Mouse (Mus musculus) gastrocnemius, postnatal 36 days (tissue): ENCODE results near the gene Ripor2. TPM values are rescaled to one million over a fixed set of nuclear protein-coding genes. Genes with fewer than 3 reads are reported as not detected.

Experiments
- DNase-seq, 2 experiments: peaks; one replicate each; pipeline ENCODE4 v3.0.0; 2022
- intact Hi-C: fragments of 180-260 bp; cut with DNase I; formaldehyde crosslinking; loops from one replicate; pipeline ENCODE4 v1.15.1; 2025
- total RNA-seq, 2 experiments: library from RNA; stranded (reverse); gene quantifications; 2 replicates each; pipeline ENCODE4 v1.2.3; 2021

Gene Ripor2
- total RNA-seq, 2 experiments from 2014 or later: 2.5 to 5.4 TPM

DNA sequence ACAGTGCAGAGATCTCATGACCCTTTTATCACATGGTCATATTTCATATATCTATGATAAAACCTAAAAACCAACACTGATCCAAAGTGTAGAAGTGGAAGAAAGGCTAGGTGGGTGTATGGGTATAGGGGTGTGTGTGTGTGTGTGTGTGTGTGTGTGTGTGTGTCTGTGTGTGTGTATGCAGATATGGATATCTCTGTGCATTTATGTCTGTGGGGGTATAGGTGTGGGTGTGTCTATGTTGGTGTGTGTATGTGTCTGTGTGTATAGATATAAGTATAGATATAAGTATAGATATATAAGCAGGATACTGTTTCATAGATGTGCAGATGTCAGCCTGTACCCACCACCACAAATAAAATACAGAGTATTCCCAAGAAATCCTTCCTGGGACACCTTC, 3.7 kb upstream of the Ripor2 start:
- no peak for DNase-seq
- intact Hi-C loops: no loop called here

DNA sequence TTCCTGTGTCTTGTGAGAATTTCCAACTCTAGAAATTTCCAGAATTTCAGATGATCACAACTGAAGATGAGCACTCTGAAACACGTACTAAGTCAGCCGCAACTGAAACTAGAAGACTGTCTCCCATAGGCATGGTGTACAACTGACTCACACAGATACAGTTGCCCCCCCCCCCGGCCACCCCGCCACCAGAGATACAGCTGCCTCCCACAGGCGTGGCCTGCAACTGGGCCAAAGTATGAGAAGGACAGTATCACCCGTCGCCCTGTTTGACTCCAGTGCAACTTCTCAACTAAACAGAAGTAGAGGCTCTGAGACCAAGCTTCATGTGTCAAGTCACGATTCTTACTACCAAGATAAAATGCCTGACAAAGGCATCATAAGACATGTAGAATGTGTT, 1.2 kb upstream of the Ripor2 start:
- DNase-seq: no peak
- intact Hi-C loops: no loop called here

DNA sequence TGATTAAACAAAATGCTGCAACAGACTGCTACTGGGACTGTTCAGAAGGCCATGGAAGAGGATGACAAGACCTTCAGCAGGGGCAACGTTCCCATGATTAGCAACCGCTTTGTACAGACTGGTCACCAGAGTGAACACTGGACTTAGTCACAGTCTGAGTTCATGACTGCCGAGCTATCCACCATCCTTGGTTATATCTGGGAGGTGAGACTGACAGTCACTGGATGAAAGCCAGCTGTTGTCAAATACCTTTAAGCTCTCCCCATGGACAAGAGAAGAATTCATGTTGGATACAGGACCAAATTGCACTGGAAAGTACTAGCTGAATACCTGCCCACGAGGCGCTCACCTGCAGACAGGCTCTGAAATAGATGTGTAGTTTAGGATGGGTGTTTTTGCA, 2.4 kb downstream of the Ripor2 start:
- intact Hi-C loops: no loop called here
- no peak for DNase-seq

DNA sequence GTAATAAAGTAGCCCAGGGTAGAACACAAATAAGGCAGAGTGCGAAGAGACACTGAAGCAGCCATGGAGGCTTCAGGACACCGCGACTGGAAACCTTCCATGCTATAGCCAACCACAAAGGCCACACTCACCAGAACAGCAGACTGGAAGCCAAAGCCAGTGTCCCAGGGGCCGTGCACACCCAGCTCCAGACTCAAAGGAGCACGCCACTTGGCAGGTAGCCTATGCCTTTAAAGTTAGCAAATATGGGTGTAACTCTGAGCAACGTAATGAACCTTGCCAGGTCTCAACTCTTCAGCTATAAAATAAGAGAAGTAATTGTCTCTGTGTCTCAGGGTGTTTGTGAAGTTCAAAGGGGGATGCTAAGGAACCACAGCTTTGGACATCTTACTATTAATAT, 2.9 kb downstream of the Ripor2 start:
- no peak for DNase-seq
- intact Hi-C loops: no loop called here

DNA sequence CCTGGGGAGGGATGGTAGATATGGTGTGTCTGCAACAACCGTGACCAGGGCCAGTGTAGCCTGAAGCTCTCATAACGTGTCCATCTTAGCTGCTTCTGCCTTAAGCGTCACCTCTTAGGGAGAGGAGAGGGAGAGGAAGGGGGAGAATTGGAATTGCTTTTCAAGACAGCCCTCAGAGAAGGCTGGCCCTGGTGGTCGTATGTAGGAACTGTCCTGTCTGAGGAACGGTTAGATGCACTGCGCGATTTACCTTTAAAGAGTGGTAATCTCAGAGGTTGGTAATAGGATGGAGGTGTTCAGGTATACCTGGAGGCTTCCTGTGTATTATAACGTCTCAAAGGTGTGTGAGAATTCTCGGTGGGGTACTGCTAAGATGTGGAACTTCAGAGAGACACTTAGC, 3.4 kb downstream of the Ripor2 start:
- no peak for DNase-seq
- intact Hi-C loops: no loop called here

DNA sequence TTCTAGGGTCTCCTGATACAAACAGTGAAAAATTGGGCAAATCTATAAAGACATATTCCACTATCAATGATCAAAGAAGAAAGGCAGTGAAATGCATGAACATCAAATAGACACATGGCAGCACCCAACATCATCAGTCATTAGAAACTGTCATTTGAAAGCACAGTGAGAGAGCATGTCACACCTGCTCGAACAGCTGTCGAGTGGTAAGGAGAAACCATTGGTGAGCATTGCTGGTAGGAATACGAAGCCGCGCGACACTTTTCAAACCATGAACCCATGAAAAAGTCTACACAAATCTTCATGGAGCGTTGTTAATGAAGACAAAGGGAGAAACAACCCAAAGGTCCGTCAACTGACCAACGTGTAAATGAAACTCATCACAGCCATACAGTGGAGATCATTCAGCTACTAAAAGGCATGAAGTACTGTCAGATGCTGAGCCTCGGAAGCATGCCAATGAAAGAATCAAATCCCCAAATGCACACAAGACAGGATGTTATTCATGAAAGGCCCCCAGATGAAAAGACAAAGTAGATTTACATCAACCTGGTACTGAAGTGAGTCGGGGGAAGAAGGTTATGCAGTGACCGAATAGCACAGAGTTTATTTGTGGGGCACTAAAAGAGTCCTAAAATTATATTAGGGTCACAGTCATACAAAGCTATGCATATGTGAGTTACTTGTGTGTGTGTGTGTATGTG, 5.4 kb downstream of the Ripor2 start:
- intact Hi-C loops: no loop called here
- DNase-seq: no peak

DNA sequence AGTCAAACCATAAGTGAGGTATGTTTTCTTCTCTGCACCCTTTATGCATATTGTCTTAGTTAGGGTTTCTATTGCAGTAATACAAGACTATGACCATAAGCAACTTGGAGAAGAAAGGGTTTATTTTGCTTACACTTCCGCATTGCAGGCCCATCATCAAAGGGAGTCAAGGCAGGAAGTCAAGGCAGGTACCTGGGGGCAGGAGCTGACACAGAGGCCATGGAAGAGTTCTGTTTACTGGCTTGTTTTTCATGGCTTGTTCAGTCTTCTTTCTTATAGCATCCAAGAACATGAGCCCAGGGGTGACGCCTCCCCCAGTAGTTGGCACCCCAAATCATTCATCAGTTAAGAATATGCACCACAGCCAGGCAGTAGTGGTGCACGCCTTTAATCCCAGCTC, 6.6 kb downstream of the Ripor2 start:
- intact Hi-C loops: no loop called here

DNA sequence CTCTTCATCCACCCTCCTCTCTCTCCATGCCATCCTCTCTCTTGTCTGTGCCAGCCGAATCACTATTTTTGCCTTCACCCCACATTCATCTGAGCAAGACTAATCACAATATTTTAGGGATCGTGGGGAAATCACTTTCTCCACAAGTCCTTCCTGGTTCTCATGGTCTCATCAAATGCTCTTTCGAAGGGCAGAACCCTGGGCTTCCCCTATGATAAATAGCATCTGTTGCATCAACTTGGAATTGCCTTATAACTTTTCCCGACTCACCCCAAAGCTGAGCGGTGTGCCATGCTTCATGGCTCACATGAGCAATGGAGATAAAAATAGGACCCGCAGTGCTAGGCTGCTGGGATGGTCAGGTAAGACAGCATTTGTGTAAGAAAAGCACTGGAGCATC, 9.7 kb downstream of the Ripor2 start:
- DNase-seq: no peak
- intact Hi-C loops: no loop called here

More for the DNA sequence above, 6.6 kb downstream of the Ripor2 start:
- no peak for DNase-seq

DNA sequence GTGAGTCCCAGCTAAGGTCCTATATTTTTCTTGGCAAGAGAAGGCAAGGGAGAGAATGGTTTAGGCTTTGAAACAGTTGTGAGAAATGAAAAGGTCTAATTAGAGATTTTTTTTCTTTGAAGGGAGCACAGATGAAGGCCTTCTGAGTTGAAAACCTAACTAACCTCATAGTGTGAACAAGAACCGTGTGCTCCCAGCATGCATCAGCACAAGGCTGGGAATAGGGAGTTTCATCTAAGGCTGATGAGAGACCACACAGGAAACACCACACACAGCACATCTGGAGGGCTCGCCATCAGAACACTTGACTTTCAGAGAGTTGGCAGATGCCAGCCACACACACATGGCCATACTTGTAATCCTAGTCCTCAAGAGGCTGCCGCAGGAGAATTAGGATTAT, 12.3 kb downstream of the Ripor2 start:
- intact Hi-C loops: no loop called here
- DNase-seq: no peak

DNA sequence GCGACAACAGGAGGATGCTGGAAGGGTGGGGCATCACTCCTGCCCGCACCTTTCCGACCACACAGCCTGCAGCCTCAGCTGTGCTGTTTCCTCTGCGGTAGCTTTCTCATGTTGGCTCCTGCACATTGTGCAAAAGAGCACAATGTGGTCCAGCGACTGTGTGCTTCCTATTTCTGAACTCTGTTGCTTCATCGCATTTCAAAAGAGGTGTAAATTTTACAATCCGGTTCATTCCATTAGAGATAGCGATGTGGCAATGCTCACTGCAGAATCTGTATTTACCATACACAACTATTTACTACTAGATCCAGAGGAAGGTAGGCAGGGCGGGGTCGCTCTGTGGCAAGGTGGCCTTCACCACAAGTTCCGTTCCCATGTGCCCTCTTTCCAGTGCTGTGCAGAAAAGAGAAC, 17.6 kb downstream of the Ripor2 start:
- intact Hi-C loops: no loop called here
- no peak for DNase-seq

DNA sequence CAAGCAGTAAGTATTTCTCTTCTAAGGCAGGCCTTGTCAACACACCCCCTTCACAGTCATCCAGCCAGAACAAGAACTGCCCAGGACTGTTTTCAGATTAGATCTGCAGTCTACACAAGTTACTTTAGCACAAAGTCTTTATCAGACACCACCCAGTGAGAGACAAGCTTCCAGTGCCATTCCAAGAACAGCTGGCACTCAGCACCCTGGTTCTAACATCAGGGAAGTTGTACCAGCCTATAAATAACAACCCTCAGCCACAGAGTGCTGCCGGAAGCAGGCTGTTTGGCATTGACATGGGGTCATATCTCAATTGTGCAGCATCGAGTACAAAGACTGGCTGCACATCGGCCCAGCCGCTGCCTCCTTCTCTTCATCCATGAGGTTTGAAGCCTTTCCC, 21.0 kb downstream of the Ripor2 start:
- intact Hi-C loops: no loop called here
- no peak for DNase-seq

DNA sequence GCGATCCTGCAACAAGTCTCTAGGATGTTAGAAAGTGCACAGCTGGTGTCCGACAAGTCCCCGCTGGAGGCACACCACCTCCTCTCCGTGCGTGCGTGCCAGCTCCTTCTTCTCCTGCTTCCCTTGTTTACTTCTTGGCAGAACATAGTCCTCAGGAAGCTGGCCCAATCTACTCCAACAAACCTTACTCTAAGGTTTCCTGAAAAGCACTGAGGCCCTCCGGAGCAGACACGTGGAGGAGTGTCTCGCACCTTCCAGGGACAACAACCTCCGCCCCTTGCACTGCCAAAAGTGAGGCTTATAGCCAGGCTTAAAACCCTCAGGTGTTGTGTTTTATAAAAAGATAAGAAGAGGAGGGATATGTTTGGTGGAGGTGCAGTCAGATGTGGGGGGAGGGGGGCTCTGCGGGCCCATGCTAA, 21.6 kb downstream of the Ripor2 start:
- intact Hi-C loops: no loop called here
- DNase-seq: no peak

DNA sequence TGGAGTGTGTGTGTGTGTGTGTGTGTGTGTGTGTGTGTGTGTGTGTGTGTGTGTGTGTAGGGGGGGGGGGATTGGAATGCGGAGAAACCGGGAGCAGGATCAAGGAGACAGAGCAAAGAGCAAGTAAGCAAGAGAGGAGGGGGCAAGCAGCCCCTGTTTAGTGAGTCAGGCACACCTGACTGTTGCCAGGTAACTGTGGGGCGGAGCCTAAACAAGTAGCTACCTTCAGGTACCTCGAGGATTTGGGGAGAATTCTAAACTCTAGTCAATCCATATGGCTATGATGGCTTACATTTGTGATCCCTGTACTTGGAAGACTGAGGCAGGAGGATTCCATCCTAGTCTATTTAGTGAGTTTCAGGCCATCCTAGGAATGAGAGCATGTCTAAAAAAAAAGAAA, 22.1 kb downstream of the Ripor2 start:
- intact Hi-C loops: no loop called here

DNA sequence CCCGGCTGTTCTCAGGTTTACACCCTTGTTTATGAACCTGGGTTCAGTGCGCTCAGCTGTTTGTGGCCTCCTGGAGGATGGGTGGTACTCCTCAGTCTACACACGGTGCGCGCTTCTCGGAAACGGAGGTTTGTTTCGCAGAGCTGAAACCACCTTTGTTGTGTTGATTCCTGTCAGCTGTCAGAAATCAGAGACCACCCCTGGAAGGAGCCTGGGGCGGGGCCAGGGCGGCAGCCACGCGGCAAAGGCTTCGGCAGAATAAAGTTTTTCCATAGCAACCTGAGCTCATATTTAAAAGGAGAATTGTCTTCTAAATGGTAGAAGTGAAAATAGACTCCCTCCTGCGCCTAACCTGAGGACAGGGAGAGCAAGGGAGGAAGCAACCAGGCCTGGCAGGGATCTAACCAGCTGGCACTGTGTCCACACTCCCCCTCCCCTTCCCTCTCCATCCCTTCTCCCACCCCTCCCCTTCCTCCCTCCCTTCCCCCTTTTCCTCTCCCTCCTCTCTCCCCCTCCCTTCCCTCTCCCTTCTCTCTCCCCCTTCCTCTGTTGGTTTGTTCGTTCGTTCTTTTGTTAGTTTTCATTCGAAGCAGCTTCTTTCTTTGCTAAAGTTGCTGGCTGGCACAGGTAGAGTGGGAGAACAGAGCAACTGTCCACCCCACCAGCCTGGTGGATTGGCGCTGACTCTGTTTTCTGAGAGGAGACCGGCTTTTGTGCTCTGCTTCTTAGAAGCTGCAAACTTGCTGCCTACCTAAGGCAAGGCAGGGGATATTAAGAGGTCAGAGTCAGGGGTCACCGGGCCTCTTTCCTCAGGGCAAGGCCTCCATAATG, 23.0 kb downstream of the Ripor2 start:
- DNase-seq: no peak
- intact Hi-C loops: no loop called here

More for the DNA sequence above, 22.1 kb downstream of the Ripor2 start:
- no peak for DNase-seq

DNA sequence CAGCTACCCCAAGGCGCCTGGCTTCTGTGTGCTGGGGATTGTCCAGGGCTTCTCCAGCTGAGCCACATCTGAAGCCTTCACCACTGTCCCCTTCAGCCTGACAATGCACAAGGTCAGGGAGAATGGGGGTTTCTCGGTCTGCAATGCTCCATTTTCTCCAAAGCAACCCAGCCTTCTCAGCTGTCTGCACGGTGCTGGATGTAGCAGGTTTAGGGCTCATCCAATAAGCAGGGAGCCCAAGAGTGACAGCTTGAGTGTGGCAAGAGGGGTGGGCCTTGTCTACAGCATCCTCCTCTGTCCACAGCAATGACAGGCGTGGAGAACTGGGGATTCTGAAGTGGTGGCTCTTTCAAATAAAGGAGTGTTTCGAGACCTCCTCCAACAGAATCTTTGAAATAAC, 23.8 kb downstream of the Ripor2 start:
- DNase-seq: no peak

DNA sequence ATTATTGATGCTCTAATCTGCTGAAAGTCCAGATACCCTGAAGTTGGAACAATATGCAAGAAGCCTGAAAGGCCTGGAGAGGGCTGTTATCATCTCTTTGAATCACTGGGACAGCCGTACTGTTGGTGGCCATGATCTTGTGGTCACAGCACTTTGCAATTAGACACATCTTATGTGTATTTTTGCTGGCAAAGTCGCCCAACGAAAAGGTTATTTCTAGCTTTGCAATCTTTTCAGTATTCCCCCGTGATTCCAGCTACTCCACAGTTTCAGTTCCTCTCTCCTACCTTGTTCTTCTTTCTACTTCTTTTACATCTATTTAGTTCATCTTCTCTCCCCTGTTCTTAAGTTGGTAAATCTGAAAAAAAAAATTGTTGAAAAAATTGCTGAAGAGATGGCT, 26.0 kb downstream of the Ripor2 start:
- intact Hi-C loops: no loop called here
- DNase-seq: no peak

More for the DNA sequence above, 23.8 kb downstream of the Ripor2 start:
- intact Hi-C loops: no loop called here

DNA sequence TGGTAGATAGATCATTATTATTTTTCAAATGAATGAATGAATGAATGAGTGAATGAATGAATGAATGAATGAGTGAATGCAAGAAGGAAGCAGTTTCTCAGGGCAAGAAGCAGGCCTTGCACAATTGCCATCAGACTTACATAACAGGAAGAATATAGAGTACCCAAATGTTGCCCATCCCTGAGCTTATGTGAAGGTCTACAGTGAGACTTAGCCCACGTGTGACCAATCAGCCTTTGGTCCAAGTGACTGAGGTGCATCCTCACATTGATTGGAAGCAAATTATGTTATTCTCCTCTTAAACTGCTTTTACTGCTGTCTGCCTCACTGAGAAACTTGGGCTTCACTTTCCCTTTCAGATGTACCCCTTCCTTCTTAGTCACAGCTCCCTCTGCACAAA, 26.7 kb downstream of the Ripor2 start:
- intact Hi-C loops: no loop called here
- DNase-seq: no peak

DNA sequence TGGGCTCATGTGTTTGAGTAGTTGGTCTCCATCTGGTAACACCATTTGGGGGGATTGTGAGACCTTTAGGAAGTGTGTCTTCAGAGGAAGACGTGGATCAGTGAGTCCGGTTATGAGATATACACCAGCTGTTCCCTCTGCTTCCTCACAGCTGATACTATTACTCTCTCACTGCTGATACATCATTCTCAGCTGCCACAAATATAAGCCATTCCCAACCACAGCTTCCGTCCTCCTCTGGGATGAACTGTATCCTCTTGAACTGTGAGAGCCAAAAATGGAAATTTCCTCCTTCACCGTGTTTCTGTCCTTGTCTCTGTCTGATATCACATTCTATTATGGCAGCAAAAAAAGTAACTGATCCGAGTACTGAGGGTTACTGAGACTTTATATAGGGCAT, 28.9 kb downstream of the Ripor2 start:
- no peak for DNase-seq
- intact Hi-C loops: no loop called here

DNA sequence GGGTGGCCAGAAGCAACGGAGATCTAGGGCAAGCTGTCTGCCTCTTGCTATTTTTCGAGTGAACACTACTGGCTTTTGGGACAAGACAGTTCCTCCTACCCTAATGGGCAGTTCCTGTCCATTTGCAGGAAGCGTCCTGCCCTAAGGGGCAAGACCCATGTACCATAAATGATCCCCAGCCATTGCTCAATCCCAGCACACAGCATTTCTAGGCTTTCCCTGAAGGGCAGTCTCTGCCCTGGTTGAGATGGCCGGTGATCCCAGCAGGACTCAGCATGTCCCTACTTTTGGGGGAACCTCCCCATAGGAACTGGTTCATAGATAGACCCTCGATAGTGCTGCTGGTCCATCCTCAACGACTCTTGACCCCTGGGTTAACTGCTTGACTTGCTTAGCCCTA, 31.0 kb downstream of the Ripor2 start:
- intact Hi-C loops: no loop called here

DNA sequence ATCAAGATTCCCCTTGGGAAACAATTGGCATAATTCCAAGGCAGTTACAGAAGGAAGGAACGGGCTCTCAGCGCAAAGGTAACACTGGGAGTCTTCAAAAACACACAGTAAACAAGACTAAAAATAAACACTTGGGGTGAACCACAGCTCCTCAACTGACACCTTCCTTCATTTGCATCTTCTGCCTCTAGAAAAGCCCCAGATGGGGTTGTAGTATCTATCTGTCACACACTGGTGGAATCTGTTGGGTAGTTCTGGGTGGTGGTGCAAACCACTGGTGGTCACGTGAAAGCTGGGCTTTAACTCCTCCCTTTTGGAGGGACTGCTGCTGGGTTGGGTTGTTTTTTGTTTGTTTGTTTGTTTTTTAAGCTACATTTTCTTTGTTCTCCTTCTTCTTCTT, 31.4 kb downstream of the Ripor2 start:
- intact Hi-C loops: no loop called here
- no peak for DNase-seq

More for the DNA sequence above, 31.0 kb downstream of the Ripor2 start:
- no peak for DNase-seq

DNA sequence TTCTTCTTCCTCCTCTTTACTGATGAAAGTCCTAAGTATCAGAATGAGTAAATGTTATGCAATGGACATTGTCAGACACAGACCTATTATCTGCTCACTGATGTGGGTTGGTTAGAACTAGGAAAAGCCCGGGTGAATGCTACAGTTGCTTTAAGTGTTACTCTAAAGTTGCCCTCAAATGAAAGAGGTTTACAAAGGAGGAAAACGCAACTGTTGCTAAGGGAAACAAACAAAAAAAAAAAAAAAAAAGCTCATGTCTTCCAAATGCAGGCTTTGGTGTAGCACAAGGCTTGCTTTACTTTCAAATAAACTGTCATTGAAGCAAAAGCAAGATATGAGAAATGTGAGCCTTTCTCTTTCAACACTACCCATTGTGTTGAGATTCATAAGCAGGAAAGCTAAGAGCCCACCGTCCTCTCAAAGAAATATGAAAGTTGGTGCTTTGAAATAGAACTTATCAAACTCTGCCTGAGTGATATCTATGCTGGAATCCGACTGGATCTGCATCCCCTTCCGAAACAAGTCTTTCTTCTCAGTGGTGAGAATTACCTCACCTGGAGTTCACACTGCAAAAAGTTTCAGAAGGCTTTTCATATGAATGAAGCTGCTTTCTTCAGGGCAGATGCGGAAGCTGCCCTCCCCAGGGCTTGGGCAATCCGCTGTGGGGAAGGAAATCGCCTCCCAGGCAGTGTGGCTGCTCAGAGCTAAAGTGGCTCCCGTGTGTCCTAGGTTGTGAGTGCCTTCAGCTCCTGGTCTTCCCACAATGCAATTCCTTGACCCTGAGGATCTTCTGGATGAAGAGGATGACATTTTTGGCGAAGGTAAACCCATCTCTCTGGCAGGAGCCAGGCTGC, 32.2 kb downstream of the Ripor2 start:
- DNase-seq: no peak
- intact Hi-C loops: no loop called here
